Mouse (Mus musculus) cerebellum, adult 2 months (tissue): ENCODE results near the gene Stac.

Source experiments
- CTCF ChIP-seq: fragments of 200-500 bp; IDR thresholded peaks from 2 replicates; pipeline ENCODE4 v1.5.1; 2011; ENCODE audit warnings: low read depth, mild to moderate bottlenecking, control low read depth, low read length, moderate library complexity, borderline replicate concordance; ENCODE audit not compliant: insufficient read depth
- POLR2A ChIP-seq: fragments of 200-500 bp; IDR thresholded peaks from 2 replicates; pipeline ENCODE4 v1.6.1; 2011; ENCODE audit warnings: low read length, control low read depth, borderline replicate concordance; ENCODE audit not compliant: insufficient read depth

DNA sequence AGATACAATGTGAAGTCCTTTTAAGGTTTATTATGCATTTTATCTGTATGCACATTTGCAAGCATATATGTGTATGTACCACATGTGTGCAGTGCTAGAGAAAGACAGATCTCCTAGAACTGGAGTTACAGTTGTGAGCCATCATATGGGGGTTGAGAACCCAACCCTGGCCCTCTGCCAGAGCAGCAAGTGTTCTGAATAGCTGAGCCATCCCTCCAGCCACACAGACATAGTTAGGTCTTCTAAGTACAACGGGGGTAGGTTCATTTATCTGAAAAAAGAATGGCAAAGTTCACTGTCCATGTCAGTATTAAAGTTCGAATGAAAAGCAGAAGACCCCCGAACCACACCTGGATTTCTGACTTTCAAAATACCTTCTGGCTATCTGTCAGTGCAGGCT is 48.9 kb upstream of the Stac start:
- TF ChIP-seq CTCF, result no peak
- TF ChIP-seq POLR2A, result no peak
